ENCODE assay signal across 26 mouse cellular contexts in genomic region chr19:29526837-29527236, GRCm38 (mm10).
"Had no signal": no experiment of that assay in that cellular context is flagged by ENCODE, and none has a peak within 500 bp of the region (broad histone marks: within the 10 kb centered on the region; RNA-seq: fewer than 3 reads in every experiment).

No protein-coding gene starts in this region.

- H3K27ac ChIP-seq: embryonic facial prominence, embryonic 10.5 days; embryonic facial prominence, embryonic 12.5 days; embryonic facial prominence, embryonic 13.5 days; embryonic facial prominence, embryonic 15.5 days; forebrain, embryonic 10.5 days; forebrain, embryonic 12.5 days; forebrain, embryonic 13.5 days; forebrain, embryonic 15.5 days; gastrocnemius, adult 2 months; heart, adult 2 months; heart, embryonic 10.5 days had no signal

- H3K27me3 ChIP-seq: embryonic facial prominence, embryonic 12.5 days; embryonic facial prominence, embryonic 13.5 days; embryonic facial prominence, embryonic 15.5 days; forebrain, embryonic 12.5 days; forebrain, embryonic 13.5 days; forebrain, embryonic 15.5 days had no signal

- DNase-seq: cerebellum, adult 9-10 months; cerebellum, adult 9-11 months; cerebellum, postnatal 10 days; cerebellum, postnatal 14 days; cerebellum, postnatal 25 days; cerebellum, postnatal 36 days; embryo, embryonic 11 days; forebrain, postnatal 0 days; gastrocnemius, adult 2 months; gastrocnemius, postnatal 14 days; gastrocnemius, postnatal 25 days; gastrocnemius, postnatal 36 days; heart, adult 18-20 months; heart, adult 2 months had no signal

- ATAC-seq: forebrain, embryonic 13.5 days; forebrain, embryonic 14.5 days; forebrain, embryonic 15.5 days; forebrain, embryonic 16.5 days; forebrain, postnatal 0 days had no signal

- H3K4me2 ChIP-seq: embryonic facial prominence, embryonic 12.5 days; embryonic facial prominence, embryonic 13.5 days; embryonic facial prominence, embryonic 15.5 days; forebrain, embryonic 12.5 days; forebrain, embryonic 13.5 days; forebrain, embryonic 15.5 days had no signal

- H3K4me3 ChIP-seq: embryonic facial prominence, embryonic 10.5 days; embryonic facial prominence, embryonic 12.5 days; embryonic facial prominence, embryonic 13.5 days; embryonic facial prominence, embryonic 15.5 days; erythroblast, embryonic 14.5 days; forebrain, embryonic 10.5 days; forebrain, embryonic 12.5 days; forebrain, embryonic 13.5 days; forebrain, embryonic 15.5 days; gastrocnemius, adult 2 months; heart, adult 2 months; heart, embryonic 10.5 days had no signal

- H3K9ac ChIP-seq: embryonic facial prominence, embryonic 12.5 days; embryonic facial prominence, embryonic 13.5 days; embryonic facial prominence, embryonic 15.5 days; forebrain, embryonic 12.5 days; forebrain, embryonic 13.5 days; forebrain, embryonic 15.5 days; forebrain, postnatal 0 days had no signal

- H3K36me3 ChIP-seq: embryonic facial prominence, embryonic 12.5 days; embryonic facial prominence, embryonic 15.5 days; forebrain, embryonic 12.5 days; forebrain, embryonic 15.5 days had no signal

- H3K4me1 ChIP-seq: heart, embryonic 10.5 days had no signal

- H3K9me3 ChIP-seq: forebrain, embryonic 15.5 days; heart, embryonic 10.5 days had no signal
